Mouse (Mus musculus) liver, embryonic 18 days (tissue): ENCODE measurements around the gene Zfp663. TPM values are rescaled to one million over a fixed set of nuclear protein-coding genes. Genes with fewer than 3 reads are reported as not detected.

Source experiments
- polyA plus RNA-seq: library from polyadenylated mRNA; depleted of rRNA; stranded (reverse); fragments of >200 nt; gene quantifications from 2 replicates; pipeline ENCODE4 v1.2.3, GENCODE M21; 2012; rRNA removed

The Zfp663 gene
- polyA plus RNA-seq, result 0.03 TPM in 1 of 2 replicates, not detected in the other

GRCm38 (mm10) chr2:165368496-165368895 is at the start of gene Zfp663:
Zfp663 (minus strand) TSS chr2:165368729.

GRCm38 (mm10) chr2:165387844-165388495 is 19.4 kb upstream of the Zfp663 start, which contains the start of gene Zfp334:
Zfp334 (minus strand) TSS chr2:165388259.

GRCm38 (mm10) chr2:165326304-165327190 is 42.0 kb downstream of the Zfp663 start, which contains the start of gene Elmo2:
Elmo2 (minus strand) TSS chr2:165326479.

Other genes with a start within 250 kb of the Zfp663 start
- gene Cdh22, start 133.9 kb downstream of the Zfp663 start, polyA plus RNA-seq, result not detected in 2 replicates
- 28.5 and 31.8 TPM in 2 replicates for gene Slc35c2, start 80.9 kb downstream of the Zfp663 start, polyA plus RNA-seq
- gene Elmo2, start 42.2 kb downstream of the Zfp663 start, polyA plus RNA-seq, result 13.9 and 15.7 TPM in 2 replicates
- 1.7 and 1.9 TPM in 2 replicates for gene Zfp334, start 19.5 kb upstream of the Zfp663 start, polyA plus RNA-seq
- 6.3 and 7.1 TPM in 2 replicates for gene Ocstamp, start 31.7 kb upstream of the Zfp663 start, polyA plus RNA-seq
- 23.4 and 39.1 TPM in 2 replicates for gene Slc13a3, start 104.5 kb upstream of the Zfp663 start, polyA plus RNA-seq
- gene Trp53rka, start 124.6 kb upstream of the Zfp663 start, polyA plus RNA-seq, result 7.9 TPM in 2 replicates
- gene Slc2a10, start 135.1 kb upstream of the Zfp663 start, polyA plus RNA-seq, result 0.30 and 0.36 TPM in 2 replicates
- gene Eya2, start 226.3 kb upstream of the Zfp663 start, polyA plus RNA-seq, result 0.13 and 0.35 TPM in 2 replicates